Mouse (Mus musculus): ENCODE measurements around the gene Tssk2. TPM values are rescaled to one million over a fixed set of nuclear protein-coding genes. Genes with fewer than 3 reads are reported as not detected.

Gene Tssk2
- polyA plus RNA-seq, 1 experiment from 2014 or later: not detected

DNA sequence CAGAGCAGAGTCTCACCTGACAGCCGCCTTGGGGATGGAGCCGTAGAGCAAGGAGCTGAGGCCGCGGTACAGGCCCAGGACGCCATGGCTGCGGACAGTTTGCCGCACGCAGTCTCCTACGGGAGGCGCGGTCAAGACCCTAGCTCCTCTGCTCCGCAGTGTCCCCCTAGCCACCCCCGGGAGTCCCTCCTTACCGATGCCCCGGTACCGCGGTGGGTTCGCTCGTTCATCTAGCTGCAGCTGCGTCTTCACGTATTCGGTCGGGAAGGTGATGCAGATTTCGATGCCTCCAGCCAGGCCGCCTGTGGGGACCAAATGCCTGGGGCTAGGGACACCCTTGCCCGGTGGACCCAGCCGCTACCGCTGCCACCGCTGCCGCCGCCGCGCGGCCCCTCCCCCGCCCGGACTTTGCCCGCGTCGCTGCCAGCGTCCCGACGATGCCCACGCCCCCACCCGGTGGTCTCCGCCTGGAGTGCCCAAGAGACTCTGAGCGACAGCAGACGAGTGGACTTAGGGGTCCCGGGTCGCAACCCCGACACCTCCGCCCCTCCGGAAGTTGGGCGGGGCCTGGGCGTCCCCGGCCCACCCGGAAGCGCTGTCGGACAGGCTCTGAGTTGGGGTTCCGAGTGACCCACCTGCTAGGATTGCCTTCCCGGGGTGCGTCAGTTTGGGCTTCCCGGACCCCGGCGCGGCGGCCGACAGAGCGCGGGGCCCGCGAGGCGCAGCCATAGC lies 29.1 kb downstream of the Tssk2 start:
- ATAC-seq (ENCODE audit: insufficient number of reproducible peaks, insufficient read depth, low FRiP score, low read depth): peak; percentile 37
- no peaks in the 10 kb centered on the region for H3K27me3 ChIP-seq (ENCODE audit: control insufficient read depth, insufficient read depth, low read length)
- peak overlapping the region; percentile 36 to 39; a peak in 1 of 4 replicates for H3K27ac ChIP-seq (replicated peaks in 1 of 2; ENCODE audit: control insufficient read depth in 1 of 2, insufficient read depth in 1 of 2, low read depth in 2 of 2, low read length in 2 of 2)
- H3K9ac ChIP-seq (ENCODE audit: low read length): peak overlapping the region; percentile 86
- no peaks in the 10 kb centered on the region for H3K9me3 ChIP-seq (ENCODE audit: control insufficient read depth, low read length)
- 1% methylated on average over 72 of the region's 72 CpGs for WGBS
- H3K4me3 ChIP-seq (ENCODE audit: control insufficient read depth in 1 of 2, insufficient read depth in 1 of 2, low read depth in 1 of 2, low read length in 2 of 2): peak overlapping the region; percentile 87 to 92
- H3K4me1 ChIP-seq (ENCODE audit: control insufficient read depth in 2 of 2, insufficient read depth in 2 of 2, low read length in 2 of 2): peaks cover 3 to 10% of the 10 kb centered on the region in 2 experiments
- peaks cover 18% of the 10 kb centered on the region for H3K36me3 ChIP-seq (ENCODE audit: control insufficient read depth, insufficient read depth, low read length)
- peak overlapping the region; percentile 97 for H3K4me2 ChIP-seq (ENCODE audit: low read length)

DNA sequence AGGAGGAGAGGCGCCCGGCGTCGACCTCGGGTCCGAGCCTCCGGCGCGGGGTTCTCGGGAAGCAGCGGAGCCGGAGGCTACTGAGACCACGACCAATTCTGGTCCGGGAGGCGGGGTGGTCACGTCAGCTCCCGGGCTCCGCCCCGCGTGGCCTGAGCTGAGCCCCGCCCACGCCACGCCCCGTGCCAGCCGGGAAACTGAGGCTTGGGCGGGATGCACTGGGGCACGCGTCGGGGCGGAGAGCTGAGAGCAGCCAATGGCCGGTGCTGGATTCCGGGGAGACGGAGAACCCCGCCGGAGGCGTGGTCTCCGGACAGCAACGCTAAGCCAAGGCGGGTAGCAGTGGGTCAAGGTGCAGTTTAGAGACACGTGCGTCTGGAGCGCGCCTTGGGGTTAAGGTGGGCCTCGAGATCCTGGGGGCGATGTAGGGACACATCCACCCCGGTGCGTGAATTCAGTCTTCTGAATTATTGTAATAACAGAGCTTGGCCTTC lies 29.7 kb downstream of the Tssk2 start, which contains the start of gene Slc25a1:
Gene Slc25a1 (minus strand): TSS at position 133 of the 494 bp plus-strand sequence.
- peak within 1 kb of the TSS; percentile 86 for H3K9ac ChIP-seq (ENCODE audit: low read length)
- peak within 1 kb of the TSS; percentile 97 for H3K4me2 ChIP-seq (ENCODE audit: low read length)
- H3K27ac ChIP-seq (replicated peaks in 1 of 2; ENCODE audit: control insufficient read depth in 1 of 2, insufficient read depth in 1 of 2, low read depth in 2 of 2, low read length in 2 of 2): peak within 1 kb of the TSS; percentile 39 to 50; a peak in 3 of 4 replicates
- H3K27me3 ChIP-seq (ENCODE audit: control insufficient read depth, insufficient read depth, low read length): no peaks in the 10 kb centered on the region
- ATAC-seq (ENCODE audit: insufficient number of reproducible peaks, insufficient read depth, low FRiP score, low read depth): peak; percentile 51
- peaks cover 2 to 6% of the 10 kb centered on the region in 2 experiments; a peak in 2 of 4 replicates for H3K4me1 ChIP-seq (ENCODE audit: control insufficient read depth in 2 of 2, insufficient read depth in 2 of 2, low read length in 2 of 2)
- WGBS: under 1% methylated on average over 43 of the region's 47 CpGs
- no peaks in the 10 kb centered on the region for H3K9me3 ChIP-seq (ENCODE audit: control insufficient read depth, low read length)
- peak within 1 kb of the TSS; percentile 87 to 92 for H3K4me3 ChIP-seq (ENCODE audit: control insufficient read depth in 1 of 2, insufficient read depth in 1 of 2, low read depth in 1 of 2, low read length in 2 of 2)
- peaks cover 18% of the 10 kb centered on the region for H3K36me3 ChIP-seq (ENCODE audit: control insufficient read depth, insufficient read depth, low read length)

DNA sequence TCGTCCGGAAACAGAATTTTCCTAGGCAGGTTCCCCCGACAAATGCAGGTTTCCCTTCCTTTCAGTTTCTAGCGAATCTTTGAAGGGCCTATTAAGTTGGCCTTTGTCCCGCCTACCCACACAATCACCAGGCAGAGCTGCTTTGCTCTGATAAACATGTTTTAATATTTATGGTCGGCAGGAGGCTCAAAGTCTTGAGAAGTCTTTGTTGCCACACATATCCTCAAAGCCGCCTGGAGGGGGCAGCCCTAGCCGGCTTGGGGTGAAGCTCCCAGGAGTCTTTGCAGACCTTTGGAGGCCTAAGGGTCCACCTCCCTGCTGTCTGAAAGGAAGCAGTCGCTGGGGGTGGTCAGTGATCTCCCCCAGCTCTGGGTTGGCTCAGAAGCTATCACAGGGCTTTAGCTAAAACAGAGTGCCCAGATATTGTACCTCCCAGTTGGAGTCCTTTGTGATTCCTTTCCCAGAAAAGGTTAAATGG lies 30.2 kb downstream of the Tssk2 start:
- H3K9ac ChIP-seq (ENCODE audit: low read length): peak overlapping the region; percentile 86
- H3K4me2 ChIP-seq (ENCODE audit: low read length): peak overlapping the region; percentile 97
- peak overlapping the region; percentile 39 to 50; a peak in 3 of 4 replicates for H3K27ac ChIP-seq (replicated peaks in 1 of 2; ENCODE audit: control insufficient read depth in 1 of 2, insufficient read depth in 1 of 2, low read depth in 2 of 2, low read length in 2 of 2)
- H3K9me3 ChIP-seq (ENCODE audit: control insufficient read depth, low read length): no peaks in the 10 kb centered on the region
- 0% methylated on average over 9 of the region's 9 CpGs for WGBS
- peaks cover 2 to 6% of the 10 kb centered on the region in 2 experiments; a peak in 2 of 4 replicates for H3K4me1 ChIP-seq (ENCODE audit: control insufficient read depth in 2 of 2, insufficient read depth in 2 of 2, low read length in 2 of 2)
- no peaks in the 10 kb centered on the region for H3K27me3 ChIP-seq (ENCODE audit: control insufficient read depth, insufficient read depth, low read length)
- peak; percentile 20; the same call in 1 of the 2 replicates for ATAC-seq (ENCODE audit: insufficient number of reproducible peaks, insufficient read depth, low FRiP score, low read depth)
- H3K4me3 ChIP-seq (ENCODE audit: control insufficient read depth in 1 of 2, insufficient read depth in 1 of 2, low read depth in 1 of 2, low read length in 2 of 2): peak overlapping the region; percentile 87 to 92
- H3K36me3 ChIP-seq (ENCODE audit: control insufficient read depth, insufficient read depth, low read length): peaks cover 18% of the 10 kb centered on the region

DNA sequence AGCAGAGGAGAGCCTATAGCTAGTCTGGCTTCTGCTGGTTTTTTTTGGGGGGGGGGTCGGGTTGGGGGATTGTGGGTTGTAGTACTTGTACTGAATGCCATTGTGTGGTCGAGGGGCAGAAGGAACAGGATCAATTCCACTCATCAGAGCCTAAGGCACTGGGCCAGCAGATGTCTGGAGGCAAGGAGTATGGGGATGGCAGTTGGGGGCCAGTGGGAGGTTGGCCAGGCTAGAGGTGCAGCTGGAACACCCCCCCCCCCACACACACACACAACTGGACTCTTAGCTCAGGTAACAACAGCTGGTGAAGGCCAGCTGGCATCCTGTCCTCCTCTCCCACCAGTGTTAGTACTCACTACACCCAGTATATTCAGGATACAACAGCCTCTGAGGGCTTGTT lies 30.8 kb downstream of the Tssk2 start:
- Histone ChIP-seq H3K4me2 (ENCODE audit: low read length) (no peak overlapping the region), H3K4me3 (ENCODE audit: control insufficient read depth in 1 of 2, insufficient read depth in 1 of 2, low read depth in 1 of 2, low read length in 2 of 2) (no peak overlapping the region), H3K36me3 (ENCODE audit: control insufficient read depth, insufficient read depth, low read length) (peaks cover 18% of the 10 kb centered on the region), H3K9me3 (ENCODE audit: control insufficient read depth, low read length) (no peaks in the 10 kb centered on the region), H3K27ac (replicated peaks in 1 of 2; ENCODE audit: control insufficient read depth in 1 of 2, insufficient read depth in 1 of 2, low read depth in 2 of 2, low read length in 2 of 2) (no peak overlapping the region), H3K4me1 (ENCODE audit: control insufficient read depth in 2 of 2, insufficient read depth in 2 of 2, low read length in 2 of 2) (peaks cover 2 to 6% of the 10 kb centered on the region in 2 experiments; a peak in 2 of 4 replicates), H3K9ac (ENCODE audit: low read length) (no peak overlapping the region), H3K27me3 (ENCODE audit: control insufficient read depth, insufficient read depth, low read length) (no peaks in the 10 kb centered on the region)
- no peak for ATAC-seq (ENCODE audit: insufficient number of reproducible peaks, insufficient read depth, low FRiP score, low read depth)
- 27% methylated on average over 2 of the region's 2 CpGs for WGBS

DNA sequence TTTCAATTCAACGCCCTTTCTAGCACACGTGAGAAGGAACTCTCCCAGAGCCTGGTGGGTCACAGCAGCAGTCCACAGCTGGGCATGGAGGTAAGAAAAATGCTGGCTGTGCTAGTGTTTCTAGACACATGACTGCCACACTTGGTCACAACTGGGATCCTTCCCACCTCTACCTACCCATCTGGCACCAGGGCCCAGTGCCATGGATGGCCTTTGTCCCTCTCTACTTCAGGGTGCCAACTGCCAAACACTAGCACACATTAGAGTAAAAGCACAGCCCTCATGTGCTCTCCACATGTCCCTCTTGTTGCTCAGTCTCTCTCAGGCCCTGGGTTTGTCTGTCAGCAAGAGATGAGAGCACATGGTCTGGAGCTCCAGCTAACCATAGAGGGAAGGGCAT lies 31.2 kb downstream of the Tssk2 start:
- 75% methylated on average over 2 of the region's 2 CpGs for WGBS
- Histone ChIP-seq H3K9me3 (ENCODE audit: control insufficient read depth, low read length) (no peaks in the 10 kb centered on the region), H3K4me3 (ENCODE audit: control insufficient read depth in 1 of 2, insufficient read depth in 1 of 2, low read depth in 1 of 2, low read length in 2 of 2) (no peak overlapping the region), H3K9ac (ENCODE audit: low read length) (no peak overlapping the region), H3K4me1 (ENCODE audit: control insufficient read depth in 2 of 2, insufficient read depth in 2 of 2, low read length in 2 of 2) (peaks cover 2 to 6% of the 10 kb centered on the region in 2 experiments; a peak in 2 of 4 replicates), H3K36me3 (ENCODE audit: control insufficient read depth, insufficient read depth, low read length) (peaks cover 18% of the 10 kb centered on the region), H3K27me3 (ENCODE audit: control insufficient read depth, insufficient read depth, low read length) (no peaks in the 10 kb centered on the region), H3K4me2 (ENCODE audit: low read length) (no peak overlapping the region), H3K27ac (replicated peaks in 1 of 2; ENCODE audit: control insufficient read depth in 1 of 2, insufficient read depth in 1 of 2, low read depth in 2 of 2, low read length in 2 of 2) (no peak overlapping the region)
- no peak for ATAC-seq (ENCODE audit: insufficient number of reproducible peaks, insufficient read depth, low FRiP score, low read depth)

DNA sequence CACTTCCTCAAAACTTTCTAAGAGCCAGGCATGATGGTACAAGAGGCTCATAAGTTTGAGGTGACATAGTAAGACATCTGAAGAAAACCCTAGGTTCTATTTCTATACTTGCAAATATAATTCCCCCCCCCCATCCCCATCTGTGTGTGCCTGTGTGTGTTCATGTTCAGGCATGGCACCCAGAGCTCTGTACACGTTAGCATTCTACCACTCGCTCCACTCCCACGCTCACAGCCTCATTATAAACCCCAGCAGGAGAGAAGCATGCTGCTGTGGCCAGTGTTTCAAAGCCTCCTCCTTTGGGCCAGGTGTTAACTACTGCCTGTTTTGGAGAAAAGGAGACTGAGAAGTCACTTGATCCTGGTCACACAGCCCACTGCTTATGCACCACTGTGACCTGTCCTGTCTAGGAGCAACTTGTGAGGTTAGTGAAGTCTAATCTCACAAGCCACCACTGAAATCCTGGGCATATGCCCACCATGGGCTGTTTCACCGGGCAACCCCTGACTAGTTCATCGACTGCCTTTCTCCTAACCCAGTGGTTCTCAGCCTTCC lies 33.5 kb downstream of the Tssk2 start:
- H3K27me3 ChIP-seq (ENCODE audit: control insufficient read depth, insufficient read depth, low read length): 0 out of 2 replicates have a peak, but pooled peaks cover 3% of the 10 kb centered on the region
- no peaks in the 10 kb centered on the region for H3K36me3 ChIP-seq (ENCODE audit: control insufficient read depth, insufficient read depth, low read length)
- ATAC-seq (ENCODE audit: insufficient number of reproducible peaks, insufficient read depth, low FRiP score, low read depth): no peak
- no peak overlapping the region for H3K4me2 ChIP-seq (ENCODE audit: low read length)
- H3K4me3 ChIP-seq (ENCODE audit: control insufficient read depth in 1 of 2, insufficient read depth in 1 of 2, low read depth in 1 of 2, low read length in 2 of 2): no peak overlapping the region
- H3K4me1 ChIP-seq (ENCODE audit: control insufficient read depth in 2 of 2, insufficient read depth in 2 of 2, low read length in 2 of 2): peaks cover under 1 to 4% of the 10 kb centered on the region in 2 experiments; a peak in 2 of 4 replicates
- H3K9me3 ChIP-seq (ENCODE audit: control insufficient read depth, low read length): no peaks in the 10 kb centered on the region
- no peak overlapping the region for H3K27ac ChIP-seq (replicated peaks in 1 of 2; ENCODE audit: control insufficient read depth in 1 of 2, insufficient read depth in 1 of 2, low read depth in 2 of 2, low read length in 2 of 2)
- H3K9ac ChIP-seq (ENCODE audit: low read length): no peak overlapping the region
- WGBS: 73% methylated on average over 5 of the region's 5 CpGs

DNA sequence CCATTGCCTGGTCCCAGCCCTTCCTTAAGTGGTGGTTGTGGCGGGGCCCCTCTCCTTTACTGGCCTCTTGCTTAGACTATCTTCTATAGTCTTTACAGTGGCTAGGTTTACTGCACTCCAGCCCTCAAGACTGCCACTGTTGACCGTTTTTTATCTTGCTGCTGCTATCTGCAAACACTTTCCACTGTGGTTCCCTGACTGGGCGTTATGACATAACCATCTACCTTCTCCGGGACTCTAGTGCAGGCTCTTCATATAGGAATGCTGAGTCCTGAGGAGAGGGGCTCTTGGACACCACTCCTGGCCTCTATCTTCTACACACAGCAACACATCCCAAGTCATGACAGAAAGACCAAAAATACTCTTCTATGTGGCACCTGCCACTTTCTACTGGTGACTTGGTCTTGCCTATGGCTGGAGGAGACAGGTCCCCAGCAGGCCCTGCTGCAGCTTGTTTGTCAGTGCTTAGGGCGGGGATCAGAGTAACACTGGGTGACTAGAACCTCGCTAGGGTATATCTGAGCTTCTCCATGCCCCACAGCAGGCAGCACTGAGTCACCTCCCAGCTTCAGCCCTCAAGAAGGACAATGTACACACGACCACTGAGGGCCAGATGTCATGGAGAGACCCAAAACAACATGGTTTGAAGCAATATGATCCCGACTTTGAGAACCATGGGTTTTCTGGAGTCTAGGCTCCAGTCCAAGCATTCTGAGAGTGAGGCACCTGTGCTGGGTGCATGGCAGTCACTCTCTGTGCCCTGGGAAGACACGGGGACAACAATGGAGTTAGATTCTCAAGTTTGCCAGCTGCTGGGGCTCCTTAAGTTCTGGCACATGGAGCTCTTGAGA lies 35.4 kb downstream of the Tssk2 start:
- Histone ChIP-seq H3K9ac (ENCODE audit: low read length) (no peak overlapping the region), H3K4me1 (ENCODE audit: control insufficient read depth in 2 of 2, insufficient read depth in 2 of 2, low read length in 2 of 2) (no peaks in the 10 kb centered on the region), H3K36me3 (ENCODE audit: control insufficient read depth, insufficient read depth, low read length) (no peaks in the 10 kb centered on the region), H3K27ac (replicated peaks in 1 of 2; ENCODE audit: control insufficient read depth in 1 of 2, insufficient read depth in 1 of 2, low read depth in 2 of 2, low read length in 2 of 2) (no peak overlapping the region), H3K4me3 (ENCODE audit: control insufficient read depth in 1 of 2, insufficient read depth in 1 of 2, low read depth in 1 of 2, low read length in 2 of 2) (no peak overlapping the region), H3K27me3 (ENCODE audit: control insufficient read depth, insufficient read depth, low read length) (peaks cover 8% of the 10 kb centered on the region), H3K4me2 (ENCODE audit: low read length) (no peak overlapping the region), H3K9me3 (ENCODE audit: control insufficient read depth, low read length) (no peaks in the 10 kb centered on the region)
- no peak for ATAC-seq (ENCODE audit: insufficient number of reproducible peaks, insufficient read depth, low FRiP score, low read depth)
- WGBS: 50% methylated on average over 9 of the region's 9 CpGs
